Mouse (Mus musculus) bone marrow macrophage, adult 2 months (primary cell): ENCODE measurements around the gene Ccdc157.

Experiments used
- CTCF ChIP-seq: IDR thresholded peaks from 2 replicates; pipeline ENCODE4 v1.5.1; 2012; ENCODE audit warnings: low read depth, mild to moderate bottlenecking, low read length, moderate library complexity
- POLR2A ChIP-seq: IDR thresholded peaks from 2 replicates; pipeline ENCODE4 v1.6.1; 2012; ENCODE audit warnings: mild to moderate bottlenecking, low read depth, low read length, borderline replicate concordance

DNA sequence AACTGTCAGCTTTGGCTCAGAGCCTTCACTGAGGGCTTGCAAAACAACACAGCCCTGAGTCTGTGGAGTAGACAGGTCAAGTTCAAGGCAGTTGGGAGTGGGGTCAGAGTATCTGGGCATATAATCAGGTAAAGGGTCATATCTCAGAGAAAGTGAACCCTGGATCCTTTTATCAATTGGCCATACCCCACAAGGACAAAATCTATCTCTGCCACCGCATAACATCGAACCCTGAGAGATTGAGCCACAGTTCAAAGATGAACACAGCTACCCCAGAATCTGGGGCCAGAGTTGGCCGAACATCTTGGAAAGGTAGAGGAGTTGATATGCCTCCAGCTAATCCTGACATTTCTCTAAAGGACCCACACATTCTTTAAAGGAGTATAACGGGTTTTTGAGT is 48.1 kb downstream of the Ccdc157 start:
- TF ChIP-seq POLR2A, result no peak
- no peak for TF ChIP-seq CTCF
